Mouse (Mus musculus): ENCODE results near the gene 4930404H24Rik. TPM values are rescaled to one million over a fixed set of nuclear protein-coding genes. Genes with fewer than 3 reads are reported as not detected.
"Not testable (repeated sequence)": the region's sequence is repeated elsewhere in the genome, so short reads cannot be mapped to it uniquely, and the experiment has no call there.

The 4930404H24Rik gene
- total RNA-seq, 2 experiments from 2014 or later, result not detected

- DNase-seq, result peak; percentile 70
Measured at GRCm38 (mm10) chr2:153478583-153478982, 14.0 kb upstream of the 4930404H24Rik start.

DNA sequence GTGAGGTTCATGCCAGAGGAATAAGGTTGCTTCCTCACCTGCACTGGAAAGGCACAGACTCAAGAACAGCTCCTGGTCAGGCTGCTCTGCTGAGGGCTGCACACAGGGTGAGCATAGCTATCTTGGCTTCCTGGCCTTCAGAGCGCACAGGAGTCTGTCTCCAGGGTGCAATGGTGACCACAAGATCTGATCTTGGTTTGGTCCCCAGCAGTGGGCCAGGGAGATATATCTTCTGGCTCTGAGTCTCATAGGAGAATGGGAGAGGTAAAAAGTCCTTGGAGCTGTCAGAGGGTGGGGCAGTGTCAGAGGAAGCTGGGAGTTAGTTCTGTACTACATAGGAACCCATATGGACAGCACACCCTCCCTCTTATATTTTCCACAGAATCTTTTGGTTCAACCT is 13.1 kb upstream of the 4930404H24Rik start:
- no peak for DNase-seq

DNA sequence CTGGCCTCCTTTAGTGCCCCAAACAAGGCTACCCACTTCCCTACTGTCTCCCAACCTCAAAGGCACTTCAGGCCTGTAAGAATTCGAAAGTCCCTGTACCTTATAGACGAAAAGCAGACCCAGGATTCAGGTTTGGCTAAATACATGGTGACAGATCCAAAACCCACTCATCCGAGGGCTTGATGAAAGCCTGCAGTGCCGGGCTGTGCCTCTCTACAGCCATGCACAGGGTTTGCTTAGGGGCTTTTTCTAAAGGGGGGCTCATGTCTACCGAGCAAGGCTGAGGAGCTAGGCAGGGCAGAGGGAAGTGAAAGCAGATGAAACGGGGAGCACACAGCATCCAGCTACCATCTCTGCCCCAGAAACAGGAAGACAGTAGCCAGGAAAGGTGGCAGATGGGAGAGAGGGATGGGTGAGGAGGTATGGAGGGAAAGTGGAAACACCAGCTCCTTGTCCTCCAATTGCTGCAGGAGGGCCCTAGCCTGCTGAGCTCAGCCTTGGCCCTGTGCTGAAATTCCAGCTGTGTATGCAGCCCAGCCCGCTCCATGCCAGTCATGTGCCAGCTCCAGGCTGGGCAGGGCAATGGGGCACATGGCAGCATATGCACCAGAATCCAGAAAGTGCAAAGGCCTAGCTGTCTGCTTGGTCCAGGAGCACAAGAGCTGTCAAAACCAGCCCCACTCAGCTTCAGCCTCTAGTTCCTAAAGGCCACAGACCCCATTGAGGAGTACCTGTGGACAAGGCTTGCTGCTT is 11.3 kb upstream of the 4930404H24Rik start:
- no peak for DNase-seq

DNA sequence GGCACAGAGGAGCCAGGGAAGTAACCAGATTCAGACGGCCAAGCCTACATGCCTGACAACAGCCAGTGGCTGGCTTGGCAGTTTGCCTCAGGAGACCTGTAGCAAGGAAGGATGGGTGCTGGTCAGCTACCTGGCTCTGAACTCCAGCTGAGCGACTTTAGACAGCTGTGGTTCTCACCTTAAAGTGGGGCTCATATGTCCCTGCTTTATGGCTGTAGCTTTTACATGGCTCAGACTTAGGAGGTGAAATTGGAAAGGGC is 10.8 kb upstream of the 4930404H24Rik start:
- DNase-seq, result no peak

DNA sequence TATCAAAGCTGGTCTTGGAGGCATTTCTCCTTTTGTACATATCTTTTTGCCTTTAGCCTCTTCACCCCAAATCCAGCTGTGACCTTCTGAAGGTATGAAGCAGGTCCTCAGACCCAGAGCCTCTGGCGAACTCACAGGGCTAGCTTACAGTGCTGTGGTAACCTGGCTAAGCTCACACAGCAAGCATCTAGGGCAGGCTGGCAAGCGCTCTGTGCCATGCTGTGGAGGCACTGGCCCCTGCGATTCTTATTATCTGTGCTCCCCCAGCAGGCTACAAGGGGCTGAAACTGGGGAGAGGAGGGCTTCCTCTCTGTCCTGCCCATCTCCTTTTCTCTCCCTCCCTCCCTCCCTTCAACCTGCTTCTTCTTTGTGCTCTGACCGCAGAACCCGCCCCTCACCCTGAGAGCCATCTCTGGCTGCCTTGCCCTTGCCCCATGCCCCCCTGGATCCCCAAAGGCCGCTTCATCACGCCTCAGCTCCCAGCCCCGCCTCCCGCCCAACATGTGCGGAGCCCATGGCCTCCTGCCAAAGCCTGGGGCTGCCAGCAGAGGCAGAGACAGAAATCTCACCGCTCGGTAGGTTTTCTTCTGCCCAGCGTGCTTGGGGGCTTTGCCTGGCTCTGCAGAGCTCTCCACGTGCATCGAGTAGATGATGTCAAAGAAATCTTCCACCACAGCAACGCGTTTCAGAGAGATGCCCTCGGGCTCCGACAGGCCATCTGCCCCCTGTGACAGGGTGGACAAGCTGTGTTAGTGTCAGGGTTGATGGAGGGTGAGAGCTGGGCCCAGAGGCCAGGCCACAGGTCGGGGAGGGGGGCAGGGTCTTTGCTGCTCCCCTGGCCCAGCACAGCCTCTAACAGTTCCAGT is 9.2 kb upstream of the 4930404H24Rik start:
- peak; percentile 65 for DNase-seq

- DNase-seq, result no peak
Measured at GRCm38 (mm10) chr2:153484071-153484470, 8.5 kb upstream of the 4930404H24Rik start.

GRCm38 (mm10) chr2:153490116-153490515 is 2.5 kb upstream of the 4930404H24Rik start:
- no peak for DNase-seq

DNA sequence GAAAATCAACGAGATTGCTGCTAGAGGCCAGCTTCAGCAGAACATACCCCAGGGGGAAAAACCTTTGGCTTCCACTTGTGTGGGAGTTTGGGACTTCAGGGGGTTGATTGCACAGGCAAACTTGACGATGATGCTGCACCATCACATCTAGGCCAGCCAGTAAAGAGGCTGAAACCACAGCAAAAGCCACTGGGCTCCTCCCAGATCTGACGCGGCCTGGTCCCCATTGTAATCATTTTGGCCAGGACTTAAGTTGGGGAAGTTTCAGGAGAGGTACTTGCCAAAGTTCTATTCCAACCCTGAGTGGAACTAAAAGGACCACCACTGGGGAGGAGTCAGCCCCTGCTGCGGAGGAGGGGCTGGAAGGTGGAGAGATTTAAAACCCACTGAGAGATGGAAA is 1.6 kb upstream of the 4930404H24Rik start:
- no peak for DNase-seq

- no peak for DNase-seq
Measured at GRCm38 (mm10) chr2:153491512-153492178, 945 bp upstream of the 4930404H24Rik start.

GRCm38 (mm10) chr2:153492179-153492517 is 442 bp upstream of the 4930404H24Rik start:
- DNase-seq, result no peak

GRCm38 (mm10) chr2:153493393-153493731 is 772 bp downstream of the 4930404H24Rik start:
- DNase-seq, result no peak

DNA sequence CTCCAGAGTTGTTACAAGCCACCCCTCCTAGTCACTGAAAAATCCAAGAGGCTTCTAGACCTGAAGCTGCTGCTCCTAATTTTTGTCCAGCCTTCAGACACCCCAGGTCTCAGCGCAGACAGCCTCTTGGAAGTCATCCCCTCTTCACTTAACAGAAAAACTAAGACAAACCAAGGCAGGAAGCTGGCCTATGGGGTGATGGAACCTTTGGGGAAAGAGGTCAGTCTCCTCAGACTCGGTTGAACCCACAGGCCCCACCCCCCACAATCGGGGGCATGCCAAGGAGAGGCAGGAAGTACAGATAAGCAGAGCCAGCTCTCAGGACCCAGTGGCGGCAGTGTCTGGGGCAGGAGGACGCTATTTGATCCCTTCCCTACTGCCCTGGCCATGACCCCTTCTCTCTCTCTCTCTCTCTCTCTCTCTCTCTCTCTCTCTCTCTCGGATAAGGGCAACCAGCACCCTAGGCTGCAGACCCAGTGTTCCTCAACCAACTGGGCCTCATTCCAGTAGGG is 1.2 kb downstream of the 4930404H24Rik start:
- DNase-seq, result no peak

GRCm38 (mm10) chr2:153494293-153494811 is 1.8 kb downstream of the 4930404H24Rik start:
- no peak for DNase-seq

- DNase-seq, result not testable (repeated sequence)
Measured at GRCm38 (mm10) chr2:153495391-153495790, 2.8 kb downstream of the 4930404H24Rik start.

DNA sequence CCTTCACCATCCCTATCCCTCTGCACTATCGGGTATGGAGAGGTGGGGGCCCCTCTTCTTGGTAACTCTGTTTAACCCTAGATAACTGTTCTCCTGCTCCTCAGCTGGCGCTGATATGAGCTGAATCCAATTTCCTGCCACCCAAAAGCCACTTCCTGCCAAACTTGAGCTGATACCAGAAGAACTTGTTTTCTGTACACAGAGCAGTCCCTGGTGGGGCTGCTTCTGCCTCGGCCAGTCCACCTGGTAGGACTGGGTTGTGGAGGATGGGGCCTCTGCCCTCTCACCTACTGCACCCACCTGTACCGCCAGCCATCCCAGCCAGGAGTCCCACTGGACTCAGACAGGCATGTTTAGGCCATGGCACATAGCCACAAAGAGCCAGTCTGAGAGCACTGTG is 3.2 kb downstream of the 4930404H24Rik start:
- DNase-seq, result no peak

GRCm38 (mm10) chr2:153496301-153496700 is 3.7 kb downstream of the 4930404H24Rik start:
- no peak for DNase-seq

DNA sequence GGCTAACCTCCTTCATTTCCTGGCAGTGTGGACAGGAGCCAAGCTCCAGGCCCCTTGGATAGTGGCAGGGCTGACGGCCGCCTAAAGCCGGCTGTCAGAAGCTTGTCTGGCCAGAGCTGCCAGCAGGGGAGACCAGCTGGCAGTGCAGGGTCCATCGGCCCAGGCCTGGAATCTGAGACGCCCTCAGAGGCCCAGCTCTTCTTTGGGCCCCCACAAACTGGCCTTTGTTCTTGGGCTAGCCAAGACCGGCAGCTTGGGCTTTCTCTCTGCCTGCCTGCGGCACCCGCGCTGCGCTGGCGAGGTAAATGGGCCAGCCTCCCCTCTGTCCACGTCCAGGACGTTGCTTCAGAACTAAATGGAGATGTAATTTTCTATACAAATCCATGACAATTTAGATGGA is 4.3 kb downstream of the 4930404H24Rik start:
- DNase-seq, result no peak

GRCm38 (mm10) chr2:153499154-153499553 is 6.6 kb downstream of the 4930404H24Rik start:
- no peak for DNase-seq

GRCm38 (mm10) chr2:153506385-153506784 is 13.8 kb downstream of the 4930404H24Rik start:
- DNase-seq, result no peak

DNA sequence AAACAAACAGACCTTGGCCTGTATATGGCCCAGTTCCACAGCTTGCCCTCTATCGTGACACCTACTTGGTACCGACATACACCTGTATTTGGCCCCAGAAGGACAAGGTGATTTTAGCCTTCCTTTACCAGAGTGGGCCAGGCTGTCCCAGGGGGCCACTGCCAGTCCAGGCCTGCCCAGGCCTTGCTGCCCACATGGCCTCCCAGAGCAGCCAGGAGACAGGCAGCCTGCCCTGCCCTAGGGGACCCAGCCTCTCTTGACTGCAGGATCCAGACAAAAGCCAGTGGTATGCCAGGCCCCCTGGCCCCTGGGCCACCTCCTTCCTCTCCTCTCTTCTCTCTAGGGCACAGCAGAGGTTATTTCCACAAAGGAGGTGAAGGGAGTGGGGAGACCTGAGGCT is 15.4 kb downstream of the 4930404H24Rik start:
- DNase-seq, result no peak

DNA sequence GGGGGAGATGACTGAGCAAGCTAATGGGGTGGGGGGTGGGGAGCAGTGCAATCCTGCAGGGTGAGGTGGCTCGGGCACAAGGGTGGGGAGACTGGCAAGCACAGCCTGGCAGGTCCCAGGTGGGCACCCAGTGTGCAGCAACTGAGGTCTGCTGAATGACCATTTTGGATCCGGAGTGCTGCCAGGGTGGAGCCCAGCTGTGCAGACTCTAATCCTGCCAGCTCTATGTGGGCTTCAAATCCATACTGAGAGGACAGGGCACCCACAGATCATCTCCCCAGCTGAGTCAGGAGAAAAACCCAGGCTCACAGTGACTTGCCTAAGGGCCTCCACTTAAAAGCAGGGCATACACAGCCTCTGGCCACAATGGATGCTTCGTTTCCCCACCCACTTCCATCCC is 15.8 kb downstream of the 4930404H24Rik start:
- DNase-seq, result no peak

DNA sequence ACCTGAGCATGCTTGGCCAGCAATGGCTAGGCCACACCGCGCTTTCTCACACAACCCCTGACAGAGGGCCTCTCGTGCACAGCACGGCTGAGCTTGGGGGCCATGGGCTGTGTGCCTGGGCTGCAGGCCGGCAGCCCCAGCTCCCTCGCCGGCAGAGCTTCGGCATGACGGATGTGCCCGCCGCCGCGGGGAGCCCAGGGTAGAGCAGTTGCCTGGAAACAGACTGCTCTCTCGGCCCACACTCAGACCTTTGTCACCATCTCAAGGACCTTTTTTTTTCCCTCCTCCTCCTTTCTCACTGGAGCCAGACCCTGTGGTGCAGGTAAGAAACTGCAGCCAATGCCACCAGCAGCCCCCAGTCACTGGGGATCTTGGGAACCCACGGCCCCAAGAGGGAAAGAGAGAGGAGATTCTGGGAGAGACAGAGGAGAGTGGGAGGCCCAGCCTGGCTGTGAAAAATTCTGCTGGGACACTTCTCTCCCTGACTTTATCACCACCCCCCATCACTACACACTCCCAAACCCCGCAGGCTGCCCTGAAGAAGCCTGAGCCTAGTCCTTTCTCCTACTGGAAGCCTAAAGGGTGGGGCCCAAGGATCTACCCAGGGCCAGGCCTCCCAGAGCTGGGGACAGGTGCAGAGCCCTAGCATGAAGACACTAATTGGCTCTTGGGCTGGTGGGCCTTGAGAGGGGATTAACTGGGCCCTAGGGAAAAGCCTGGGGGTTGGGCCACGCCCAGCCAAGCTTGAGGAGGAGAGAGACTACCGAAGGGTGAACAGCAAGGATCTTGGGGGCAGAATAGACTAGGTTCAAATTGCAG is 16.8 kb downstream of the 4930404H24Rik start:
- no peak for DNase-seq
